Mouse (Mus musculus) induced T-regulatory cell, adult 2 months (primary cell): ENCODE results near the gene Serhl.
"Not testable (repeated sequence)": the region's sequence is repeated elsewhere in the genome, so short reads cannot be mapped to it uniquely, and the experiment has no call there.

Experiments used
- DNase-seq: peaks from one replicate; pipeline ENCODE4 v3.0.0-alpha.2; 2012; ENCODE audit warnings: low read depth

The Serhl gene

DNA sequence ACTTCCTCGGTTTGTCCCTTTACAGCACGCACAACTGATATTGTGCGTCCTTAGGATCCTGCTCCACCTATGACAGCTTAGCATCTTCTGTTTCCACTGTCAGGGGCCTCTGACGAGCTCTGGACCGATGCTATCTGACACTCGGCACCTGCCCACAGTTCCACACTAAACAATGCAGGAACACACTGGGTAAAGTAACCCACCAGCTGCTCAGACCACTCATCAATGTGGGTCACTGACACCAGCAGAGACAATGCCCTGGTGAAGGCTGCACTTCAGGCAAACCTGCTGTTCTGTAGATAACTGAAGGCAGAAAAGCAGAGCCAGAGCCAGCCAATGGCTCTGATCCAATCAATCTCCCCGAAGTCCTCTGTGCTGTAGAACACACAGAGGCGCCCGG lies 37.3 kb downstream of the Serhl start:
- no peak for DNase-seq

DNA sequence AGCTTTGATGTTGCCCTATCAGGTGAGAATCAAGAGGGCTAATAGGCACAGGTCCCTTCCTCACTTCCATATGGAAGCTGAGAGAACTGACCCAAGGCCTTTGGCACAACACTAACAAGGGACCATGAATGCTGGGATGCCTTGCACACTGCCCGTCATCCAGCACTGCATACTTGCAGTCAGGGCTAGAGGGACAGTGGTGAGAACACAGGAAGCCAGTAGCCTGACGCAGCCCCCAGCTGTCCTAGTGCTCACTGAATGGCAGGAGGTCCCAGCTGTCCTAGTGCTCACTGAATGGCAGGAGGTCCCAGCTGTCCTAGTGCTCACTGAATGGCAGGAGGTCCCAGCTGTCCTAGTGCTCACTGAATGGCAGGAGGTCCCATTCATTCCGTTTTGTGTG lies 37.7 kb downstream of the Serhl start:
- not testable (repeated sequence) for DNase-seq

DNA sequence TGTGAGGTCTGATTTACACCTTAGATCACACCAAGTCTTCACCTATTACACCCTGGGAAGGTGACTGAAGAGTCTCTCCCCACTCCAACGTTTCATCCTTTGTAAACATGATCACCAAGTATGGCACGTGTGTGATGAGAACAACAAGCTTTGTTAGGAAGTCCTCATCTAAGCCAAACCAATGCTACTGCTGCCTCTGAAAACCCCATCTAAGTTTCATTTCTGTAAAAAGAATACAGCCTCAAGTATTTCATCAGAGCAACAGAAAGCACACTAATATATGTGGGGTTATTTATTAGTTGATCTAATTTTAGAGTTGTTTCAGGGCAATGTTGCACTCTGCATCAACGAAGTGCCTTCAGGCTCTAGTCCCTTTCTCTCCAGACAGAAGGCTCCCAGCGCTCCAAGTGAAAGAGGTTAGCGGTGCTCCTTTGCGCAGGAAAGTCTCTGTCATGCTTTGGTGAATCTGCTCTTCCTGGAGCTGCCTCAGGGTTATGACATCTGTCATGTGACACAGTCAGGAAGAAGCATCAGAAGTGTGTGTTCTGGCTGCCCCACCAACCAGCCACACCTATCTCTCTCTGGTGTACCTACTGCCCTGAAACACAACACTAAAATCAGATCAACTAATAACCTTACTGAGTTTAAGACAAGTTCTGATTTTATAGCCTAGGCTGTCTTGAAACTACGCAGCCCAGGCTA lies 40.4 kb downstream of the Serhl start:
- DNase-seq = no peak

DNA sequence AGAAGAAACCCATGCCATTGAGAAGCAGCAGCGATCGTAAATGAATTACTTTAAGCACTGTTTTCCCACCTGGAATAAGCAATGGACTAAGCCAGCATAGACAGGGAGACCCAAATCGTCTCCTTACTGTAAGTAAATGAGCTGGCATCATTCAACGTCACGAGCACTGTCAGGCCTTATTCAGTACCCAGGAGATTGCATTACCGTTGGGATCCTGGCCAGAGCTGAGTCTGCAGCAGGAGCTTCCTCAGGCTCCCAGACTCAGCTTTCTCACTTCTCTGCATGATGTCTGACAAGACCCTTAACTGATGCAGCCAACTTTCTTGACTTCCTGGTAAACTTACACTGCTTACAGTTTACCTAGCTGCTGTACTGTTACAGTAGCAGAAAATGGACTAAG lies 45.4 kb downstream of the Serhl start:
- no peak for DNase-seq

DNA sequence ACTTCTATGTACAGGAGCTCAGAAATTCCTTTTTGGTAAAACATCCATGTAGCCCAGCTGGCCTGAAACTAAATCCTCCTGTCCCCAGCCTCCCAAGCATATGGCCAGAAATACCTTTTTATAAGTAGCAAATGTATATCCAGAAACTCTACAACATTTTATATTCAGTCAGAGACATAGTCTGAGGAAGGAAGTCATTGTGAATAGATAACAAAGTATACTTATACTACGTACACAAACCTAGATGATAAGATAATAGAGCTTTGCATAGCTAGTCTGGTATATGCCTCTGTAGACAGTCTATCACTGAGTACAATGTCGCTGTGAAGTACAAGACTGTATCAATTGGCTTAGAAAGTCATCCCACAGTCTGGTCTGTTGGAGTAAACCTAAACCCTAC lies 46.3 kb downstream of the Serhl start:
- no peak for DNase-seq

DNA sequence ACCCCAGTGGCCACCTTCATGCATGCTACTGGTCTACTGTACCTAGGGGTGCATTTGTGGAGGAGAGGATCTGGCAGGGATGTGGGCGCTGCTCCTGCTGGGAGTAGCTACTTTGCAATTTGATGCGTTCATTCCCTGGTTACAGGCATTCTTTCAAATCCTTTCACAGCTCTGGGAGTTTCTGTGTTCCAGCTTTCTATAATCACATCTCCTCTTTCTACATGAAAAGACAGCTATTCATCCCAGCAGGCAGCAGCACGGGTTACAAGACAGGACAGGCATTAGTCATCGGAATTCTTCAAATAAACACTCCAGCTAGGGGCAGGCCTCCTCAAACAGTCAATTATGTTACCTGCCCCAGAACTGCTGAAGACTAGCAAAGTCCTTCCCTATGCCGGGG lies 53.6 kb downstream of the Serhl start:
- no peak for DNase-seq

DNA sequence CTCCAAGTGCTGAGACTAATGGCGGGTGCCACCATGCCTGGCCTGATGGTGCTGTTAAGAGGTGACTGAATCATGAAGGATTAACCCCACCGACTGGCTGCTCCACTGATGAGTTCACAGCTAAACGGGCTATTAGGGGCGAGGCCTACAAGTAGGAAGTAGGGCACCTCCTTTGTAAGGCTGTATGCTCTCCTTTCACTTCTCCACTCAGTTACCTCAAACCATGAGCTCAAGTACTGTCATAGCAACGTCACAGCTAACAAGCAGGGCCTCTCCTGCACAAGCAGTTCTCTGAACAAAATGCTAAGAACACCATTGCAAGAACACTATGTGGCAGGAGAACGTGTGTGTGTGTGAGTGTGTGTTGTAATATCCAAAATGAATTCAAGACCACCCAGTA lies 56.2 kb downstream of the Serhl start:
- DNase-seq = no peak

DNA sequence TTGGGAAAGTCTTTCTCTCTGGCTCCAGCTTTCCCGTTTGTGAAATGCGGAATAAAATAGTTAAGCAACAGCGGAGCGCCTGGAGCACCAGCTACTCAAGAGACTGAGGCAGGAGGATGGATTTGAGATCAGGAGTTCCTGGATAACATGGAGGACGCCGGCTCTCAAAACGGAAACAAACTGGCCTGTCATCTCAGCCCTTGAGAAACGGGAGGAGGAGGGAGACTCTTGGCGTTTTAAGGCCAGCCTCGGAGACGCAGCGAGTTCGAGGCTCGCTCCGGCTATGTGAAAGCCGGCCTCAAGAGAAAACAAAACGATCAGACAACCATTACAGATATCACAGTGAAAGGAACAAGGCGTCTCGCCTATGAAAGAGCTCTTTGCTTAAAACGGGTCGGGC lies 59.1 kb downstream of the Serhl start:
- no peak for DNase-seq

DNA sequence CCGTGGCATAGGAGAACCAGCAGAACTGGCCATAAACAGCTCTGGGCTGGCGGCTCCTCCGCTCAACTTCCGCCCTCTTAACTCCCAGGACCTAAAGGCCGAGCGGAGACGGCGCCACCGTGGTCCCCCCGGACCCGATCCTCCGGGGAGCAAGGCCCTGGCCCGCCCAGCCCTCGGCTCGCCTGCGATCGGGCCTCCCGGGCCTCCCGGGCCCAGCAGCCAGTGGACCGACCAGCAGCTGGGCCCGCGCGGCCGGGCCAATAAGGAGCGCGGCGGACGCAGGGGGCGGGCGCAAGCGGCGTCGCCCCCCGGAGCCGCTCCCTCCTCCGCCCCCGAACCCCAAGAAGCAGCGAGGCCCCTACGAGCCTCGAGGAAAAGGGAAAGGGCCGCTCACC lies 59.5 kb downstream of the Serhl start:
- no peak for DNase-seq

DNA sequence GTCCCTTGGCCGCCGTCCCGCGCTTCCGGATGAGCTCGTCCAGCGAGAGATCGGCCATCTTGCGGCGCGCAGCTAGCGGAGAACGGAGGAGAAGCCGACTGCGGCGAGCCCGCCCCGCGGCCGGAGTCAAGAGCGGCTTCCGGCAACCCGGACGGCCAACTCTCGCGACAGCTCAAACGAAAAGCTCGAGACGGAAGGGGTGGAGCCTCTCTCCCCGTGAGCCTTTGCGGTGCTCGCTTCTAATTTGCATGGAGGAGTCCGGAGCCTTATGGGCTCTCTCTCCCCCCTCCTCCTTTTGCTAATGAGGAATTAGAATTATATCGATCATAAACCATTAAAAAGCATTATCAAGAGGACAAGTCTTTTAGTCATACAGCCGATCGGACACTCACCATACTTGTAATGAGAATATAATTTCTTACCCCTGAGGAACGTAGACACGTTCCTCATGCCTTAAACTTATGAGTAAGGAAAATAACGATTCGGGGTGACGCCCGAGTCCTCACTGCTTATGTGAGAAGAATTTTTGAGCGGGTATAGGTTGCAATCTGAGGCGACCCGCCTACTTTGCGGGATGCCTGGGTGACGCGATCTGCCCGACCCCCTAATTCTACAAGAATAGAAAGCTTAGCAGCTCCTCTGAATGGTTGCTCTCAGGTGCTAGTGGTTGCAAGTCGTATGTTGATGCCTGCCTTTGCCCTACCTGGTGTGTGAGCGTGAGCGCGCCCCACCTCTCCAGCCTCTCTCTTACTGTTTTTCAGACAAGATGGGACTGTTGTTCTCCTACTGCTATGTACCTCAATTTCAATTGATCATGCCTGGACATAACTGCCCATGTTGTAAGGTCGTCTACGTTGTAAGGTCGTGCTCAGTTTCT lies 60.1 kb downstream of the Serhl start, which contains the start of gene Poldip3:
Gene Poldip3 (minus strand): TSS at position 189 of the 877 bp plus-strand sequence.
- DNase-seq = peak; percentile 100

DNA sequence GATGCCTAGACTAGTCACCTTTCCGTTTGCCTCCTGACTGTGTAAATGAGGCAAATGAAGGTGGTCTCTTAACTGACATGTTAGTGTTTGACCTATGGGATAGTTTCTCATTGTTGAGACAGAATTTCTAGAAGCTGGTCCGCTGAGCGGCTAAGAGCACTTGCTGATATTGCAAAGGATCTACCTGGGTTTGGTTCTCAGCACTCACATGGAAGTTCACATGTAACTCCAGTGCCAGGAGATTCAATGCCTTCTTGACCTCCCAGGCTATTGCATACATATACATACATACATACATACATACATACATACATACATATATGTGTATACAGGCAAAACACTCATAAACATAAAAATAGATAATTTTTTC lies 60.8 kb downstream of the Serhl start:
- DNase-seq = no peak

DNA sequence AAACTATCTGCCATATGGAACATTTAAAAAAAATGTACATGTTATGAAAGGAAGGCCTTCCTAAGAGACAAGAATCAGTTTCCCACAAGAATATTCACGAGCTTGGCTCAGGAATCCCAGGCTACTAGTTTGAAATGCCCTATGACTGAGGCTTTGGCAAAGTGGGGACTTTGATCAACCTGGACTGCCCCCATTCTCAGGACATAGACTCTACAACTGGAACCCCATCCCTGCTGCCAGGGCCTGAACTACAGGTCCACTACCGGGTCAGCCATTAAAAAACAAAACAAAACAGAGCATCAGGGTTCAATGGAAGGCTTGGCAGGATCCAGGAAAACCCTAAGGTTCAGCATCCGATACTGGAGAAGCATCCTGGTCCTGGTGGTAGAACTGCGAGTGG lies 61.4 kb downstream of the Serhl start:
- DNase-seq = no peak

DNA sequence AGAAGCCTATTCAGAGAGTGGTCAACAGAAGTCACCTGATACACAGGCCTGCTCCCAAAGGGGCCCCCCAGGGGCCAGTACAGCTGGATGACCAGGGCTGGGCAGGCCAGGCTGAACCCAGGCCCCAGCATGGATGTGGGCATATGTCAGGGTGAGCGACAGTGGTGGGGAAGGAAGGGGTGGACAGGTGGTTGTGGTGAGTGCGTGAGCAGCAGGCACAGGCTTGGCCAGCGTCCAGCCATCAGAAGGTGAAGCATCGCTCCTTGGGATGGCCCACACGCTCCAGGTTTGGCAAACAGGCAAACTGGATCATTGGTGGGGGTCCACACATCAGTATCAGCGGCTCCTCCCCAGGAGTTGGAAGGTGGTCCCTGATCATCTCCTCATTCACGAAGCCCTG lies 65.0 kb downstream of the Serhl start:
- no peak for DNase-seq

DNA sequence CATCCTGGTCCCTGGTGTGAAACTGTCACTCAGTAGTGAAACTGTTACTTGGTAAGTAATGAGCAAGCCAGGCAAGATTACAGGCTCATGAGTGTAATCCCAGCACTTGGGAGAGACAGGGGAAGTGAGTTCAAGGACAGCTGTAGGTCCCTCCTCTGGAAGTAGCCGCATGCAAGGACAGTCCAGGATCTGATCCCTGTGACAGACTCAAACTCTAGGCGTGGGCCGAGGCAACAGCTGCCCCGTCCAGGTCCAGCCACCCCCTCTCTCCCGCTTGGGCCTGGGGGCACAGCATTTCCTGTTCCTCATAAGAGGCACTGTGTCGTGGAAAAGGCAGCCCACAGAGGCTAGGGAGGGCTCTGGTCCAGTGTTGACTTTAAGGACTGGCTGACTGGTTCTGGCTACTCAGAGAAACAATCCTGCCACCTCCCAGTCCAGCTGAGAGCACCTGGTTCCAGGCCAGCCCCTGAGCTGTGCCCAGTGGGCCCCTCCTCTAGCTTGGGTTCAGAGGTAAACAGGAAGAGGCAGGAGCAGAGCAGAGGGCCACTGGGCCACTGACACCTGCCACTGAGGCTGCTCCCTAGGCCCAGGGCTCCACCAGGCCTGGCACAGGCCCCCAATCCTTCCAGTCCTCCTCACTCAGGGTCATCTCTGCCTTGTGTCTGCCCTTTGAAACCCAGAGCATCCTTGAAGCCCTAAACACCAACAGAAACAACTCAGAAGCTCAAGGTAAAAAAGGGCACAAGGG lies 66.5 kb downstream of the Serhl start:
- no peak for DNase-seq

DNA sequence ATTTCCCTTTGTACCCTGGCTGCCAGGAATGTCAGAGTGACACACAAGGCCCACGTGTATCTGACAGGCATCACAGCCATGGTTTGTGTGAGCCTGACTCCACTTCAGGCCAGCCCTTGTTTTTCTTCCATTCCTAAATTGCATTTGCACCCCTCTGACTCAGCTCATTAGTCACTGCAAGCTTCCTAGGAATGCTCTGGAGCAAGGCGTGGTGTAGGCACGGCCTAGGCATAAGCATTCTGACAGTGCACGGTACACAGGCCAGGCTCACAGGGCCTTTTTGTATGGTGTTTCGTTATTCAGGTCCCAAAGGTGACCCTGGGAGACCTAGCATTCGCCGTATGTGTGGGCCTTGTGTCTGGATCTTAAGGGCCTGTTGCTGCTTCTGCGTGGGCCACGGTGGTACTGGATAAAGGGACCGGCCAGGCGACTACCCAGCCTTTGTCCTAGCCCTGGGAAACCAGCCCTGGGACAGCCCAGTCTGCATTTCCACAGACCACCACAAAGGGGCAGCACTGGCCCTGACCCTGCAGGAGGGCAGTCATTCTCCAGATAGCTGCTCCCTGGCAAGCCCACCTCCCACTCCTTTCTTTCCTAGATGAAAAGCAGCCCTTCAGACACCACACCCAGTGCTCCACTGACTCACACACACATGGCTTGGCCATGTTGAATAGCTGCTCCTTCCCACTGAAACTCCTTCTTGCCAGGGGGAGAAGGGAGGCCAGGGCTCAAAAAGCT lies 67.8 kb downstream of the Serhl start:
- peak; percentile 58 for DNase-seq

DNA sequence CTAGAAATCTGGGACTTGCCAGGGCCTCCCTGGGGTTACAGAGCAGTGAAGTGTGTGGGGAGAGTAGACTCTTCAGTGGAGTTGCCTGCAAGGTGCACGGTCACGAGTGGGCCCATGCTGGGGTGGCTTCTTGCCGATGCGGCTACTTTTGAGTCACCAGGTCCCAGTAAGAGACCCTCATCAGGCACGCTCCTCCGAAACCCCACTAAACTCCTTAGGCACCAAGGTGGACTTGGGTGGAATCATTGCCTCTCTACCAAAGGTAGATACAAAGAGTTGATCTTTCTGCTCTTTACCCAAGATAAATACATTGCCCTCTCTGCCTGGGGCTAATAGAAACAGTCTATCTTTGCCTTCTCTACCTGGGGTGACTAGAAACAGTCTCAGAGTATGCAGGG lies 68.4 kb downstream of the Serhl start:
- DNase-seq = no peak

DNA sequence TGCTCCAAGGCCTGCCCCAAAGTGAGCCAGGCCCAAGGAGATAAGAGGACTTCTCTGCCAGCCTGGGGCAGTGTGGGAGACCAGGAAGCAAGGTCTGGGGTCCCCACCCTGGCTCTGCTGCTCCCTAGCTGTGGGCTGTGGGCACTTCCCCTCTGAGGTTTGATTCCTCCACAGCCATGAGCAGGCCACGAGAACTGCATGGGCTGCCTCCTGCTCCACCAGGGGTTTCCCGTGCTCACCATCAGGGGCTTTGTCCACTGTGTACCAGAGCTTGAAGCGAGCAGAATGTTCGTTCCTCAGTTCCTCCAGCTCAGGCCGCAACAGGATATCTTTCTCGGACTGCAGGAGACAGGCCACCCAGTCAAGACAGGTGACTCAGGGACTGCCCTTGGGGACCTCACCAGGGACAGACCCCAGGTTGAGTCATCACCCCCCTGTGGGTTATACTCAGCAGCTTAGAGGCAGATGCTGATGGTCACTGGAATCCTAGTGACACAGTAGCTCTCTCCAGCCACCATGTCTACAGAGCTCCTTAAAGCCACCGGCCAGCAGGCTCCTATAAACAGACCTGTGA lies 69.4 kb downstream of the Serhl start:
- no peak for DNase-seq

DNA sequence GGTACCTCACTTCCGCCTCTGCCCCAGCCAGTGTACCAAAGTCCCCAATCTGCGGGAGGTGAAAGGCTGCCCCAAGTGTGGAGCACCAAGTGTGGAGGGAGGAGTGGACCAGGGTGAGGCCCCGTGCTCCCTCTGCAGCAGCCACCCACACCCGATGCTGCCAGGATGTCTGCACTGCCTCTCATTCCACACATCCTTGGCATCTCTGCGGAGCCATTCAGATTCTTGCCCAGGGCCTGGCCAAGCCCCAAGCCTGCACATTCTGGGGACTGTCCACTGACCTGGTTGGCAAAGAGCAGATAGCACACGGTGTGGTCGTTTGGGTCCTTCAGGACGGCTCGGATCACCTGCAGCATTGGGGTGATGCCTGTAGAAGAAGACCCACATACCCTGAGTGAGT lies 70.5 kb downstream of the Serhl start:
- DNase-seq = no peak

DNA sequence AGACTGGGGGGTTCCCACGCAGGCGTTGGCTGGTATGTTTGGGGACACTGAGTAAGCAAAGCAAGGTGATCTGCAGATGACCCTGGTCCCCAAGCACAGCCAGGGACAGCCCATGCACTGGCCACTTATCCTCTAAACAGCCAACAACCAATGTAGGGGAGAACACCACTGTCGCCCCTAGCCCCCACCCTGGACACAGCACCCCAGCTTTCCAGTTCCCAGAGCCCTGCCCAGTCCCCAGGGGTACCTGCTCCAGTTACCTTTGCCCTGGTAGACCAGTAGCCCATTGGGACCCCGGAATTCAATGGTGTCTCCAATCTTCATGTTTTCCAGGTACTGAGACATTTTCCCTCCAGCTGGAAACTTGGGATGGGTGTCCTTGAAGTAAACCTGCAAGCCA lies 71.3 kb downstream of the Serhl start:
- no peak for DNase-seq

DNA sequence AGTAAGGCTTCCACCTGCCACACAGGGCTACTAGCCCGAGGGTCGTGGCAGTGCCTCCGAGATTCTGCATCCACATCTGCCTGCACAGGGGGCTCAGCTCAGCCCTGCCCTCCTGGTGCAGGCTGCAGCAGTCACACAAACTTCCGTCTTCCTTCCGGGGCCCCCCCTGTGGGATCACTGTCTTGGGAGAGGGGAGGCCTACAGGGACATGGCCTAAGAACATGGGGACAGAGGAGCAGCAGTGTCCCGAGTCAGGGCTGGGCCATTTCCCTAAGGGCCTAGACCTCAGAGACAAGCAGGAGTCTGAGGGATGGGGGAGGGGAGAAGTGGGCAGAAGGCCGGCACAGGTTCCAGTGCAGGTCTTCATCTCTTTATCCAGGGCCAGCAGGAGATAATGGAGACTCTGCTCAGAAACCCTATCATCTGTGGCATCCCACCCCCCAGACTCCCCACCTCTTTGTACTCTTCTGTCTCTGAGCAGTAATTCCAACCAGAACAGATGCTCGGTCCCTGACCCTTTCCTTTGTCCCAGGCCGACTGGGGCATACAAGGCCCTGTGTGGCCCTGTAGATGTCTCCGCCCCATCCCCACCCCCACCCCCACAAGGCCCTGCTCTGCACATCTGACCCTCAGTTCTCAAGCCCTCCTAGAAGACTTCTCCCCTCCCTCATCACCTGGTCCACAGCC lies 71.9 kb downstream of the Serhl start:
- DNase-seq = no peak

DNA sequence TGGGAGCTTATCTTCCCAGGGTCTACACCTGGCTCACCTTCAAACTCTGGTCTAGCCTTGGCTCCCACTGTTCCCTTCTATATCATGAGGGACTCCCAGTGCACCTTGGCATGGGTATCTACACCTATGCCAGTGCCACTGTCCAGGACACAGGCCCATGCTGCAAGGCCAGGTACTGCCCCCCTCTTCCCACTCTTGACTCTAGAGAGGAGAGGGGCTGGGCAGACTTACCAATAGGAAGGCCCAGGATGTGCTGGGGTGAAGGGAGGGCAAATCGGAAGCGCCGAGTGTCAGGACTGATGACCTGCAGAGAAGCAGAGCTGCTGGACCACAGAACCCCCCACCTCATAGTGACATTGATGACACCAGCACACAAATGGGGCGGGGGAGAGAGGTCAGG lies 72.7 kb downstream of the Serhl start:
- DNase-seq = no peak
